Mouse (Mus musculus) ES-Bruce4 (cell line): Measurements from ENCODE around the gene Slc9a3.

Experiments used
- CTCF ChIP-seq: IDR thresholded peaks from one replicate; pipeline ENCODE4 v1.8.1; 2011; ENCODE audit warnings: low read depth, low read length
- EP300 ChIP-seq: IDR thresholded peaks from 2 replicates; pipeline ENCODE4 v1.6.1; 2011; ENCODE audit warnings: low read depth, low read length; ENCODE audit not compliant: insufficient read depth
- POLR2A ChIP-seq: IDR thresholded peaks from one replicate; pipeline ENCODE4 v1.8.1; 2011; ENCODE audit warnings: low read length; ENCODE audit not compliant: insufficient read depth

DNA sequence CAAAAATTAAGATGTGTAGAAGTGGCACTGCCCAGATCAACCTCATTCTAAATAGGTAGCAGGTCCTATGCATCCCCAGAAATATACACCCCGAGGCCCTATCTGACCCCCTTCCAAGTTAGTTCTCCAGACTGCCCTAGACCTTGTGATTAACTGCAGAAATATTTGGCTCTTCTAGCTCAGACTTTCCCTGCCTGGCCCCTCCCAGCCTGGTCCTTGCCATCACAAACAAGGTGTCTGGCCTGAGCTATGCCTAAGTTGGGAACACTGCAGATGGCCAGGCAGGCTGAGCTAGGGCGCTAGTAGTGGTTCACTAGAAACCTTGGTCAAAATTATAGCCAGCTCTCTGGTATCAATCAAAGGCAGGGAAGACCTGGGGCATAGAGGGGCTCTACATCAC lies 46.2 kb downstream of the Slc9a3 start:
- TF ChIP-seq POLR2A = no peak
- no peak for TF ChIP-seq CTCF
- no peak for TF ChIP-seq EP300
